Mouse (Mus musculus) duodenum, adult 2 months (tissue): ENCODE measurements around the gene Egln1. TPM values are rescaled to one million over a fixed set of nuclear protein-coding genes. Genes with fewer than 3 reads are reported as not detected.

Source experiments
- polyA plus RNA-seq: library from polyadenylated mRNA; depleted of rRNA; stranded (reverse); fragments of >200 nt; gene quantifications from 2 replicates; pipeline ENCODE4 v1.2.3, GENCODE M21; 2012; ENCODE audit warnings: low replicate concordance; rRNA removed

Egln1 gene
- 10.5 and 13.7 TPM in 2 replicates for polyA plus RNA-seq

DNA sequence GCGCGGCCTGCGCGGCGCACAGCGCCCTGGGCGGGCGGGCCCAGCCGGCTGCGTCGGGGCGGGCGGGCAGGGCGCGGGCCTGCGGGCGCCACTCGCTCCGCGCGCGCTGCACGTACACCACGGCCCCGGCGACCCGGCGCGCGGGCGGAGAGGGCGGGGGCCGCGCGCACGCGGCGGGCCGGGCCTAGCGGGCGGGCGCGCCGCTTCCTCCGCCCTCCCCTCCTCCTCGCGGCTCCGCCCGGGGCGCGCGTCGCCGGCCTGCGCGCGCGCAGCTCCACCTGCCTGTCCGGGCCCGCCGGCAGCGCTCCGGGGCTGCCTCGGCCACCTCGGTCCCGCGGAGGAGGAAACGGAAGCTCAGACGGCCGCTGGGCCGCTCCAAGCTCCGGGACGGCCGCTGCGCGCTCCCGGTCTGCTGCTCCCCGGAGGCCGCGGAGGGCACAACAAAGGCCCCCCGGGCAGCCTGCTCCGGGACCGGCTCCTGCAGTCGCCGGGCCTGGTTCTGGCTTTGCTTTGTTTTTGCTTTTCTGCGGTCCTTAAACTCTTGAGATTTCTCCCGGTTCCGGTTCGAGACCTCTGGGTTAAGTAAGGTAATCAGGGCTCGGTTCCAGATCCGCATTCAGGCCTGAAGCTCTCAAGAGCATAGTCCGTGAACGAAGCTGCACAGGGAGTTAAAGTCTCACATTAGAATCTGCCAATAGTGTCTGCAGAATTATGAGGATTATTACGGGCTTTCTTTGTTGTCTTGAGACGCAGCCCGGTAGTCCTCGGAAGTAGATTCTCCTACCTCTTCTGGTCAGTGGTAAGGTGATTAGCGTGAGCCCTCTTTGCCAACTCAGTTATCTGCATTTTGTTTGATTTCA is at the start of gene Egln1:
Egln1 (minus strand) TSS at position 116 of the 860 bp plus-strand sequence.

DNA sequence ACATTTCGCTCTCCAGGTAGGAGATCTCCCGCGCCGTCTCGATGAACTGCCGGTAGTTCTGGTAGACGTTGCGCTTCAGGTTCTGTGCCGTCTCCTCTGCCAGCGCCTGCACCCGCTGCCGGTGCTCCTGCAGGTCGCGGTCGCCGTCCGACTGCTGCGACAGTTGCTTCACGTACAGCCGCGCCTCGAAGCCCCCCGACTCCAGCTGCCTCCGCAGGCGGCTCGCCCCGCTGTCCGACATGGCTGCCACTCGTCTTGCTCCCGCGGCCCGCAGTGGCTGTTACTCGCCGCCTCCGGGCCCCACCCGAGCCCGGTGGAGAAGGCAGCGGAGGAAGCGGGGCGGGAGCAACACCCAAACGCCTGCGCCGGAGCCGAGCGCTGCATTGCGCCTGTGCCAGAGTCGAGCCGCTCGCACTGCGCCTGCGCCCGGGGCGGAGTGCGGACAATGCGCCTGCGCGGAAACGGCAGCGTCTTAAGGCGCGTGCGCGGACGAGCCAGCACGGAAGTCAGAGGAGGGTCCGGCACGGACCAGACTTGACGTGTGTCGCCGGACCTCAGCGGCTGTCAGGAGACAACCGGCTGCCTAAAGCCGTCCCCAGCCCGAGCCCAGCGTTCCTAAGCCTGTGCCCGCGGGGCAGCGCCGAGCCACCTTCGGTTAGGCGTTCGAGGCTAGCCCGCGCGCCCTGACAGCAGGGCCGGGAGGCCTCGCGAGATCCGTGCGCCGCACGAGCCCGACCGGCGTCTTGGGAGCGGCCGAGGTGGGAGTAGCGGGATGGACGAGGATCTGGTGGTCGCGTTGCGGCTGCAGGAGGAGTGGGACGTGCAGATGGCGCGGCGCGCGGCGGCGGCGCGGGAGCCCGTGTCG is 51.5 kb downstream of the Egln1 start, which contains the start of the genes Exoc8 and Sprtn:
Exoc8 (minus strand) TSS at position 320 of the 865 bp plus-strand sequence.
Sprtn (plus strand) TSS at position 501 of the 865 bp plus-strand sequence.

DNA sequence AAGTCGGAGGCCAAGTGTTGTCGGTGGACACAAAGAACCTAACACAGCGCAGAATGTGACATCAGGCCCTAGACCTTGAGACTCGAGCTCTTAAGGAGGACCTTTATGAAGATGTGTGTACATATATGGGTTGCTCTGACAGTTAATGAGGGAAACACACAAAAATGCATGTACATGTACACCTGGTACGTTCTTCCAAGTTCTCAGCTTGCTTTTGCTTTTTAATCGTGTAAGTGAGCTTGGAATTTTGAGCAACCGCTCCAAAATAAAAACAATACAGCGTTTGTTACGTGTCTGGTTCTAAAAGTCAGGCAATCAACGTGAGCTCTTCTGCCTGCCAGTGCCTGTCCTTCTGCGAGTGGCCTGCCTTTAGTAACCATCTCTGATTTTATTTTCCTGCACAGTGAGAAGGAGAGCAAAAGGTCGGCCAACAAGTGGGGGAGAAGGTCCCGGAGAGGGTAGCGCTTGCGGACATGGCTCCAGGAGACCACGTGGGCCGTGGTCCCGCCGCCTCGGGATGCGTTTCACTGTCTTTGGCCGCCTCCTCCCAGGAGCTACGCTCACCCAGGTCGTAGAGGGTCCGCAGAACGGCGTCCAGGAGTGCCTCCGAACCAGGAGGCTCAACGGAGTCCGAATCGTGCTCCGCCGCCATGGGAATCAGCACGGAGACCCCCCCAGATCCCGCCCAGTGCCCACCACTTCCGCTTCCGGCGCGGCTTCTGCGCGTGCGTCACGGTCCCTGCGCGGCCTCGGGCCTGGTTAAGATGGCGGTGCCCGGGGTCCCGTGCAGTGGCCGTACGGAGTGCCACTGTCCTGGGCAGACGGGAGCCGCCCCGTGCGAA is 86.6 kb downstream of the Egln1 start, which contains the start of the genes Gnpat and 2810004N23Rik:
Gnpat (plus strand) TSS at position 713 of the 842 bp plus-strand sequence.
2810004N23Rik (minus strand) TSS at position 800 of the 842 bp plus-strand sequence.

Other genes with a start within 250 kb of the Egln1 start
- 9.7 and 10.0 TPM in 2 replicates for gene Ttc13, start 227.3 kb downstream of the Egln1 start, polyA plus RNA-seq
- 4.6 and 5.8 TPM in 2 replicates for gene Arv1, start 227.2 kb downstream of the Egln1 start, polyA plus RNA-seq
- 1.0 and 1.4 TPM in 2 replicates for gene Fam89a, start 197.5 kb downstream of the Egln1 start, polyA plus RNA-seq
- 0.09 and 0.12 TPM in 2 replicates for gene Trim67, start 156.2 kb downstream of the Egln1 start, polyA plus RNA-seq
- gene Gnpat, start 86.3 kb downstream of the Egln1 start, polyA plus RNA-seq = 13.4 and 19.7 TPM in 2 replicates
- 4.2 and 5.1 TPM in 2 replicates for gene 2810004N23Rik, start 86.2 kb downstream of the Egln1 start, polyA plus RNA-seq
- gene Exoc8, start 51.6 kb downstream of the Egln1 start, polyA plus RNA-seq = 4.6 and 4.9 TPM in 2 replicates
- 3.5 and 4.3 TPM in 2 replicates for gene Sprtn, start 51.4 kb downstream of the Egln1 start, polyA plus RNA-seq
- gene Tsnax, start 63.7 kb upstream of the Egln1 start, polyA plus RNA-seq = 9.8 and 10.8 TPM in 2 replicates
- 0.11 and 0.12 TPM in 2 replicates for gene Disc1, start 104.9 kb upstream of the Egln1 start, polyA plus RNA-seq